Comparison of ENCODE assay signal across 25 mouse cellular contexts in the genomic region with DNA sequence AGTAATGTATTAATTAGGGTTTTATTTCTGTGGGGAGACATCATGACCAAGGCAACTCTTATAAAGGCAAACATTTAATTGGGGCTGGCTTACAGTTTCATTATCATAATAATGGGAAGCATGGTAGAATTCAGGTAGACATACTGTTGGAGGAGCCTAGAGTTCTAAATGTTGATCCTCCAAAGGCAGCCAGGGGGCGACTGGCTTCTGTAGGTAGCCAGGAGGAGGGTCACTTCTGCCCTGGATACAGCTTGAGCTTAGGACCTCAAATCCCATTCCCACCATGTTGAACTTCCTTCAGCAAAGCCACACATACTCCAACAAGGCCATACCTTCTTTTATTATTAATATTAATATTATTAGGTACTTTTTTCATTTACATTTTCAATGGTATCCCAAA.
DNase-seq lines count a peak whose midpoint lies in the region; ATAC-seq and TF ChIP-seq lines count a peak whose summit lies in the region.
"Had no signal": no experiment of that assay in that cellular context is flagged by ENCODE, and none has a peak within 500 bp of the region (broad histone marks: within the 10 kb centered on the region; RNA-seq: fewer than 3 reads in every experiment).

No protein-coding gene starts in this region.

- peak; percentile 28; the same call in 1 of the 2 replicates for TF ChIP-seq CTCF in intestine, postnatal 0 days (IDR thresholded peaks at IDR 0.05; ENCODE audit: low read depth)
- TF ChIP-seq CTCF in Patski (IDR thresholded peaks at IDR 0.05), result peak; percentile 33
- 0 out of 2 replicates have a peak, but pooled peaks have one; percentile 18 for TF ChIP-seq CTCF in stomach, postnatal 0 days (IDR thresholded peaks at IDR 0.05; ENCODE audit: low read depth)

- no peaks in the 10 kb centered on the region for H3K4me1 ChIP-seq in intestine, postnatal 0 days (replicated peaks; ENCODE audit: control insufficient read depth, insufficient read depth, low read length)
- H3K4me1 ChIP-seq in intestine, embryonic 15.5 days (replicated peaks), result no peaks in the 10 kb centered on the region
- H3K4me1 ChIP-seq in stomach, postnatal 0 days (replicated peaks; ENCODE audit: control insufficient read depth, insufficient read depth), result no peaks in the 10 kb centered on the region
- H3K4me1 ChIP-seq: embryonic facial prominence, embryonic 13.5 days; forebrain, embryonic 12.5 days; hindbrain, embryonic 12.5 days; limb, embryonic 12.5 days; lung, embryonic 15.5 days; midbrain, embryonic 13.5 days had no signal

- no peak overlapping the region for H3K27ac ChIP-seq in intestine, postnatal 0 days (ENCODE audit: low read depth, low read length)
- H3K27ac ChIP-seq in intestine, embryonic 15.5 days, result no peak overlapping the region
- no peak overlapping the region for H3K27ac ChIP-seq in stomach, postnatal 0 days (replicated peaks)
- H3K27ac ChIP-seq: embryonic facial prominence, embryonic 13.5 days; forebrain, embryonic 12.5 days; hindbrain, embryonic 12.5 days; limb, embryonic 12.5 days; lung, embryonic 15.5 days; midbrain, embryonic 13.5 days had no signal

- no peak for TF ChIP-seq EP300 in stomach, postnatal 0 days (optimal IDR thresholded peaks at IDR 0.05)

- WGBS in intestine, postnatal 0 days, result 55% methylated on average over 1 of the region's 1 CpGs
- 55% methylated on average over 1 of the region's 1 CpGs for WGBS in intestine, embryonic 15.5 days
- WGBS in stomach, postnatal 0 days, result 41% methylated on average over 1 of the region's 1 CpGs

- peak; percentile 5 for DNase-seq in retina, postnatal 1 day
- DNase-seq in retina, embryonic 14.5 days (ENCODE audit: low spot score), result no peak
- DNase-seq in Patski (ENCODE audit: low read depth, low spot score), result no peak
- no peak for DNase-seq in stomach, postnatal 0 days (ENCODE audit: low spot score)
- DNase-seq in cerebellum, postnatal 36 days, result no peak
- DNase-seq: adrenal gland, postnatal 14 days; B cell, adult 2 months; cerebellum, adult 8-10 months; gastrocnemius, postnatal 36 days; kidney, adult 2 months; kidney, postnatal 10 days; thymus, adult 2 months; thymus, postnatal 4 days had no signal

- no peaks in the 10 kb centered on the region for H3K27me3 ChIP-seq in intestine, postnatal 0 days (replicated peaks; ENCODE audit: control insufficient read depth, insufficient read depth, low read length)
- H3K27me3 ChIP-seq in intestine, embryonic 15.5 days (replicated peaks), result no peaks in the 10 kb centered on the region
- peaks cover 22% of the 10 kb centered on the region for H3K27me3 ChIP-seq in Patski
- H3K27me3 ChIP-seq in stomach, postnatal 0 days (ENCODE audit: control insufficient read depth, insufficient read depth, low read length), result no peaks in the 10 kb centered on the region
- H3K27me3 ChIP-seq: forebrain, embryonic 12.5 days; hindbrain, embryonic 12.5 days; limb, embryonic 12.5 days; lung, embryonic 15.5 days; midbrain, embryonic 13.5 days had no signal

- CTCF ChIA-PET in Patski (lab: Charles Lee), result no interaction called here

- H3K4me3 ChIP-seq in intestine, postnatal 0 days (ENCODE audit: low read depth, low read length), result no peak overlapping the region
- H3K4me3 ChIP-seq in intestine, embryonic 15.5 days (replicated peaks), result no peak overlapping the region
- no peak overlapping the region for H3K4me3 ChIP-seq in stomach, postnatal 0 days (ENCODE audit: low read depth, low read length)
- H3K4me3 ChIP-seq: embryonic facial prominence, embryonic 13.5 days; erythroblast, embryonic 14.5 days; forebrain, embryonic 12.5 days; hindbrain, embryonic 12.5 days; limb, embryonic 12.5 days; lung, embryonic 15.5 days; midbrain, embryonic 13.5 days had no signal

- no peaks in the 10 kb centered on the region for H3K36me3 ChIP-seq in intestine, postnatal 0 days (ENCODE audit: control insufficient read depth, insufficient read depth)
- no peaks in the 10 kb centered on the region for H3K36me3 ChIP-seq in intestine, embryonic 15.5 days
- H3K36me3 ChIP-seq in stomach, postnatal 0 days (ENCODE audit: control insufficient read depth, insufficient read depth, low read length), result no peaks in the 10 kb centered on the region
- H3K36me3 ChIP-seq: embryonic facial prominence, embryonic 13.5 days; forebrain, embryonic 12.5 days; G1E; hindbrain, embryonic 12.5 days; limb, embryonic 12.5 days; lung, embryonic 15.5 days; midbrain, embryonic 13.5 days had no signal

- in situ Hi-C loops in Patski (cut with MboI; ENCODE audit: low pct_unique_long_range_greater_than_20kb), result no loop called here

- no peak overlapping the region for H3K9ac ChIP-seq in intestine, postnatal 0 days (ENCODE audit: low read depth, low read length)
- no peak overlapping the region for H3K9ac ChIP-seq in intestine, embryonic 15.5 days
- H3K9ac ChIP-seq in stomach, postnatal 0 days (ENCODE audit: low read length), result no peak overlapping the region
- H3K9ac ChIP-seq: embryonic facial prominence, embryonic 13.5 days; forebrain, embryonic 12.5 days; hindbrain, embryonic 12.5 days; limb, embryonic 12.5 days; lung, embryonic 15.5 days; midbrain, embryonic 13.5 days had no signal

- ATAC-seq in intestine, postnatal 0 days, result no peak
- ATAC-seq in intestine, embryonic 15.5 days, result no peak
- no peak for ATAC-seq in Patski
- ATAC-seq in stomach, postnatal 0 days (ENCODE audit: low FRiP score, low TSS enrichment), result no peak
- no peak for ATAC-seq in CD4-positive, CD25-positive, alpha-beta regulatory T cell, adult 4 months
- ATAC-seq: midbrain, embryonic 13.5 days had no signal

- H3K4me2 ChIP-seq in intestine, postnatal 0 days (replicated peaks; ENCODE audit: low read depth), result no peak overlapping the region
- H3K4me2 ChIP-seq in intestine, embryonic 15.5 days (replicated peaks), result no peak overlapping the region
- H3K4me2 ChIP-seq in stomach, postnatal 0 days (replicated peaks; ENCODE audit: low read depth), result no peak overlapping the region
- H3K4me2 ChIP-seq: embryonic facial prominence, embryonic 13.5 days; forebrain, embryonic 12.5 days; hindbrain, embryonic 12.5 days; limb, embryonic 12.5 days; liver, embryonic 11.5 days; lung, embryonic 15.5 days; midbrain, embryonic 13.5 days had no signal

- POLR2A ChIA-PET in Patski (lab: Charles Lee), result no interaction called here

- no peaks in the 10 kb centered on the region for H3K9me3 ChIP-seq in intestine, postnatal 0 days (ENCODE audit: control insufficient read depth)
- no peaks in the 10 kb centered on the region for H3K9me3 ChIP-seq in intestine, embryonic 15.5 days
- H3K9me3 ChIP-seq in stomach, postnatal 0 days (ENCODE audit: control insufficient read depth, low read length), result no peaks in the 10 kb centered on the region
- H3K9me3 ChIP-seq: embryonic facial prominence, embryonic 13.5 days; forebrain, embryonic 12.5 days; hindbrain, embryonic 12.5 days; limb, embryonic 12.5 days; lung, embryonic 15.5 days; midbrain, embryonic 13.5 days had no signal
